In the genomic region with DNA sequence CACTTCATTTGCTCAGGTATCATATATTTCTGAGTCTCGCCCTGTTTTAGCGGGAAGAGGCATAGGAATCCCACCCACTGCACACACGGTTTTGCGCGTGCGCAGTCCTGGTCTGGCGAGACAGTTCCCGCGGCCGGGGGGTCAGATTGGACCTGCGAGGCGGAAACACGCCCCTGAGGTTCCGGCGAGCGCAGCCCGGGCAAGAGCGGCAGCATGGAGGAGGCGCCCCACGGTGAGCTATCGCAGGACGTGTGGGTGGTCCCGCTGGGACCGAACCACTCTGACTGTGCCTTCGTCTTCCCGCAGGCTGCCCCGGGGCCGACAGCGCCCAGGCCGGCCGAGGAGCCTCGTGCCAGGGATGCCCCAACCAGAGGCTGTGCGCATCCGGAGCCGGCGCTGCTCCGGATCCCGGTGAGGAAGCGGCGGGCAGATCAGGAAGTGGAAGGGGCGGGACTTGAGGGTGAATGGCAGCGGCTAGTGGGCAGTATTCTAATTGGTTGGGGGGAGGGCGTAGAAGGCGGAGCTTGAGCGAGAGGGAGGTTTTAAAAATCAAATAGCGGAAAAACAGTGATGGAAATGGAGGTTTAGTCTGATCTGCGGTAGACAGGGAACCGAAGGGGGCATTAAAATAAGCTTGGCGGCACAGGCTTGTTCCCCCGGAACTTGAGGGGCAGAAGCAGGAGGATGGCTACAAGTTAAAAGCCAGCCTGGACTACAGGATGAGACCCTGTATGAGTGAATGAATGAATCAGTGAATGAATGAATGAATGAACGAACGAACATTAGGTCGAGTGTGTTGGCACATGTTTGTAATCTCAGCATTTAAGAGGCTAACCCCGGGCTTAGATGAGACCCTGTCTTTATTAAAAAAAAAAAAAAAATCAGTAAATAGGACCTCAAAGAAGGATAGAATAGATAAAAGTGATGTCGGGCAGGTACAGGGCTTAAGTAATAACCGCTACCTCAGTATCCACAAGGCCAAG, we compare ENCODE assay signal across 8 mouse cellular contexts. TPM values are rescaled to one million over a fixed set of nuclear protein-coding genes. Genes with fewer than 3 reads are reported as not detected.
DNase-seq lines count a peak whose midpoint lies in the region; ATAC-seq lines count a peak whose summit lies in the region.

A gene (plus strand): TSS at position 185 of the 983 bp plus-strand sequence.

- peak; percentile 98 for ATAC-seq in inflammation-experienced regulatory T-cells, adult 6 months
- ATAC-seq in megakaryocyte-erythroid progenitor cell, adult 5-6 weeks (replicated peaks; ENCODE audit: low FRiP score, low TSS enrichment, poor library complexity, severe bottlenecking), result peak; percentile 99

- peak; percentile 97 for DNase-seq in adipocyte (ENCODE audit: low spot score)
- DNase-seq in embryo, embryonic 10 days (ENCODE audit: low spot score), result peak; percentile 98
- DNase-seq in gastrocnemius, postnatal 14 days, result peak; percentile 92
- DNase-seq in left cerebral cortex, postnatal 10 days (ENCODE audit: extremely low spot score in 1 of 2, low spot score in 2 of 2), result peak; percentile 89 to 95
- DNase-seq in right cerebral cortex, postnatal 25 days, result peak; percentile 92
- peak; percentile 88 to 91 for DNase-seq in urinary bladder, postnatal 4 days (ENCODE audit: low spot score in 2 of 2)

- intact Hi-C loops in gastrocnemius, postnatal 14 days (cut with DNase I; ENCODE audit: low total_unique reads), result no loop called here
- intact Hi-C loops in left cerebral cortex, postnatal 10 days (cut with DNase I), result loop anchor here (5.0 kb wide), 1 partner anchor 335 kb away; no protein-coding TSS in a partner anchor

RNA-seq across cellular contexts. Expression of the gene that starts here (rescaled TPM):
- total RNA-seq in gastrocnemius, postnatal 14 days (2021), result 1 to 10 TPM; 6.5 to 6.9 TPM
- polyA plus RNA-seq in inflammation-experienced regulatory T-cells, adult 6 months (2017; shearing (Covaris generic)), result 10 to 100 TPM; 46.9 to 77.0 (median 47.2) TPM
- 10 to 100 TPM; 14.0 to 16.8 TPM for total RNA-seq in left cerebral cortex, postnatal 10 days (2021)
- total RNA-seq in megakaryocyte-erythroid progenitor cell, adult 5-6 weeks (2014; fragmentation: Nextera tagmentation), result 39.1 and 51.6 TPM in 2 replicates
- 46.8 and 51.8 TPM in 2 replicates for total RNA-seq in megakaryocyte-erythroid progenitor cell, adult 5-6 weeks (2017)

Comparison
In these comparisons a context has a peak if more than half of its experiments do, and no peak if none do; other contexts are left out.
1. Peak in every context shown above with its lines: DNase-seq and ATAC-seq.